Mouse (Mus musculus) heart, embryonic 15.5 days (tissue): ENCODE measurements around the gene Metrnl. TPM values are rescaled to one million over a fixed set of nuclear protein-coding genes. Genes with fewer than 3 reads are reported as not detected.

ENCODE experiments used
- ATAC-seq: fragments of 200-750 bp; cut with Nextera tagmentation; replicated peaks from 2 replicates; pipeline ENCODE4 v1.8.0; 2017; ENCODE audit warnings: low read depth, moderate TSS enrichment; ENCODE audit not compliant: insufficient number of reproducible peaks, insufficient read depth, low FRiP score
- H3K27ac ChIP-seq: fragments of 300-500 bp; sonication (generic); 2 replicates; pipeline ENCODE4 v1.5.1; 2015; ENCODE audit warnings: mild to moderate bottlenecking, inconsistent platforms
- H3K27me3 ChIP-seq: fragments of 300-500 bp; sonication (generic); 2 replicates; pipeline ENCODE4 v1.6.1; 2015; ENCODE audit warnings: inconsistent platforms
- H3K36me3 ChIP-seq: fragments of 300-500 bp; sonication (generic); 2 replicates; pipeline ENCODE4 v1.6.1; 2015; ENCODE audit warnings: mild to moderate bottlenecking, inconsistent platforms
- H3K4me1 ChIP-seq: fragments of 300-500 bp; sonication (generic); replicated peaks from 2 replicates; pipeline ENCODE4 v1.6.1; 2015; ENCODE audit warnings: inconsistent platforms
- H3K4me2 ChIP-seq: fragments of 300-500 bp; sonication (generic); 2 replicates; pipeline ENCODE4 v1.6.1; 2015; ENCODE audit warnings: inconsistent platforms, mild to moderate bottlenecking, moderate library complexity
- H3K4me3 ChIP-seq: fragments of 300-500 bp; sonication (generic); 2 replicates; pipeline ENCODE4 v1.5.1; 2015; ENCODE audit warnings: mild to moderate bottlenecking, inconsistent platforms
- H3K9ac ChIP-seq: fragments of 300-500 bp; sonication (generic); 2 replicates; pipeline ENCODE4 v1.6.1; 2015; ENCODE audit warnings: mild to moderate bottlenecking, inconsistent platforms
- H3K9me3 ChIP-seq: fragments of 300-500 bp; sonication (generic); replicated peaks from 2 replicates; pipeline ENCODE4 v1.6.1; 2016; ENCODE audit warnings: inconsistent platforms
- WGBS: fragments of 180-500 bp; shearing (Covaris S2); methylation state at CpG from one replicate; pipeline ENCODE4 v1.1.7; 2015; ENCODE audit warnings: mixed read lengths; 5-methylcytosine and 5-hydroxymethylcytosine counted together
- polyA plus RNA-seq: library from polyadenylated mRNA; unstranded; fragments of >200 nt; fragmentation: Nextera tagmentation; extraction: Ambion mirVana; gene quantifications from 2 replicates; pipeline ENCODE4 v1.2.1, GENCODE M21; 2015

The Metrnl gene
- polyA plus RNA-seq, 1 experiment from 2014 or later: 19.5 TPM

DNA sequence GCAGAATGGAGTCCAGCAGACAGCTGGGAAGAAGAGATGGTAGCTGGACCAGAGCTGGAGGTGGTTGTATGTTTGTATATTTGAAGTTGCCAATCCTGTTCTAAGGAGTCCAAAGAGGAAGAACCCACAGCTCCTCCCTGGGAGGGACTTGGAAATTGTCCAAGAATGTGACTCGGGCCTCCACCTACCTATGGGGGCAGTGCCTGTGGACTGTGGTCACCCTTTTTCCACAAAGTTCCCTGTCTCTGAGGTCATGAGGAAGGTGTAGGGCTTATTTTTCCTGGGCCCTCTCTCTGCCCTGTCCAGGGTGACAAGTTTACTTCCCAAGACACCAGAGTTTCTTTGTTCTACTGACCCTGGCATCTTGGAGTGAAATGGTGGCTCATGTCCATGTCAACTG is 39.6 kb downstream of the Metrnl start:
- Histone ChIP-seq H3K9ac (no peak overlapping the region), H3K27ac (no peak overlapping the region), H3K4me1 (no peaks in the 10 kb centered on the region), H3K9me3 (no peaks in the 10 kb centered on the region), H3K4me3 (no peak overlapping the region), H3K4me2 (no peak overlapping the region), H3K27me3 (no peaks in the 10 kb centered on the region), H3K36me3 (no peaks in the 10 kb centered on the region)
- WGBS: 41% methylated on average over 1 of the region's 1 CpGs
- no peak for ATAC-seq

DNA sequence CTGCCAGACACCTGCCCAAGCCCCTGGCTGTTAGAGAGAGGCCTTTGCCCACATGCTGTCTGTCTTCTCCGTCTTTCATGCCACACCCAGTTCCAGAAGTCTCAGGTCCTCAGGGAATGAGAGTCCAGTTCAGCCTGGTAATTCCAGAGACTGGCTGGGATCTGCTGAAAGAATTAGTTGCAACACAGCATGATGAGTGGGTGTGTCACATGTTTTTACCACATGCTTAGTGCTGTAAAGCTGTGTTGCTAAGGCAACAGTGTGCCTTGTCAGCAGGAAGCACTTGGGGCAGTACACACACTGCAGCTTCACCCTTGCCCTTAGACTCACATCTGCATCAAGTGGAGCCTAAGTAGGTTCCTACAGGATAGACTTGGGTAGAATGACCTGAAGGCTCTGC is 40.1 kb downstream of the Metrnl start:
- H3K27ac ChIP-seq: no peak overlapping the region
- H3K4me2 ChIP-seq: no peak overlapping the region
- H3K4me1 ChIP-seq: no peaks in the 10 kb centered on the region
- no peaks in the 10 kb centered on the region for H3K9me3 ChIP-seq
- 59% methylated on average over 1 of the region's 1 CpGs for WGBS
- H3K9ac ChIP-seq: no peak overlapping the region
- no peaks in the 10 kb centered on the region for H3K36me3 ChIP-seq
- no peak overlapping the region for H3K4me3 ChIP-seq
- ATAC-seq: no peak
- H3K27me3 ChIP-seq: no peaks in the 10 kb centered on the region

DNA sequence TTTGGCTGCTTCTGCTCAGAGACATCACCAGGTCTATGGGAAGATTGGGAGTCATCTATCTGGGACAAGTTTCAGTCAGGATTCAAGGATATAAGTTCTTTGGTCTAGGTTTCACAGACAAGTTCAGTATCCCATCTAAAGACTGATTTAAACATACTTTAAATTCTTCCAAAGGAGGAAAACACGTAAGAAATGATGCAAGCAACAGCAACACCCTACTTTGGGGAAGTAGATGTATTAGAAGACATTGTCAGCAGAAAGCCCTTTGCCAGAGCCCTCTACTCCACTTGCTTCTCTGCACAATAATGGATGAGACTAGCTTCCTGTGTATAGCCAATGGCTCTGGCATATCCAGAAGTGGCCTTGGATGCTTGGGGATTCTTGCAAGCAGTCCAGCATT is 41.8 kb downstream of the Metrnl start:
- Histone ChIP-seq H3K4me1 (no peaks in the 10 kb centered on the region), H3K4me2 (no peak overlapping the region), H3K36me3 (no peaks in the 10 kb centered on the region), H3K4me3 (no peak overlapping the region), H3K27me3 (no peaks in the 10 kb centered on the region), H3K27ac (no peak overlapping the region), H3K9ac (no peak overlapping the region), H3K9me3 (no peaks in the 10 kb centered on the region)
- WGBS: 66% methylated on average over 1 of the region's 1 CpGs
- ATAC-seq: no peak

DNA sequence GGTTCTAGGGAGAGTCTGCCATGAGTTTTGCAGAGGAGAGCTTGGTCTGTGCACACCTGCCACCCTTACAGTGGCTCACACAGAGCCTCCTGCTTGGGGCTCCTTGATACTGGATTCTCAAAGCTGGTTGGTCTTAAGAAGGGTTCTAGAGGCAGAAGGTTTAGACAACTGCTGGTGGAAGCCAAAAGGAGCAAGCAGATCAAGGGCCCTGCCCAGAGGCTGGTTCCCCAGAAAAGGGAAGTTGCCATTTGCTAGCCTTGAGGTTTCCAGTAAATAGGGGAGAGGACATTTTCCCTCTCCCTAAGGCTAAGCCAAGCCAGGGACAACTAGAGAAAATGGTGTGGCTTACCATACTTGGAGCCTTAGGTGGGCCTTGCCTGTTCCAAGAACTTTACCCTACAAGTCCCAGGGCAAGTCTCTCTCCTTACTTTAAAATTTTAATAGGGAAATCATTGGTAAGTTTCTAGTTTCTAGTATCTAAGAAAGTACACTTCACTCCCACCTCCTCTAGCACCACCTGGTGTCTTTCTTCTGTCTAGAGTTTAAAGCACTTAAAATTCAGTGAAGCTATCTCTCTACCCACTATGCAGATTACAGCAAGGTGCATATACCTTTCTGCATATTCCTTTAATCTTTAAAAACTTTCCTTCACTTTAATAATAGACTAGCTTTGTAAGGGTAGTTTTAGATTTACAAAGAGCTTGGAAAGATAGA is 42.7 kb downstream of the Metrnl start:
- ATAC-seq: no peak
- H3K9ac ChIP-seq: no peak overlapping the region
- H3K27ac ChIP-seq: no peak overlapping the region
- H3K4me3 ChIP-seq: no peak overlapping the region
- no peaks in the 10 kb centered on the region for H3K27me3 ChIP-seq
- no peaks in the 10 kb centered on the region for H3K36me3 ChIP-seq
- no peak overlapping the region for H3K4me2 ChIP-seq
- no peaks in the 10 kb centered on the region for H3K4me1 ChIP-seq
- no peaks in the 10 kb centered on the region for H3K9me3 ChIP-seq

DNA sequence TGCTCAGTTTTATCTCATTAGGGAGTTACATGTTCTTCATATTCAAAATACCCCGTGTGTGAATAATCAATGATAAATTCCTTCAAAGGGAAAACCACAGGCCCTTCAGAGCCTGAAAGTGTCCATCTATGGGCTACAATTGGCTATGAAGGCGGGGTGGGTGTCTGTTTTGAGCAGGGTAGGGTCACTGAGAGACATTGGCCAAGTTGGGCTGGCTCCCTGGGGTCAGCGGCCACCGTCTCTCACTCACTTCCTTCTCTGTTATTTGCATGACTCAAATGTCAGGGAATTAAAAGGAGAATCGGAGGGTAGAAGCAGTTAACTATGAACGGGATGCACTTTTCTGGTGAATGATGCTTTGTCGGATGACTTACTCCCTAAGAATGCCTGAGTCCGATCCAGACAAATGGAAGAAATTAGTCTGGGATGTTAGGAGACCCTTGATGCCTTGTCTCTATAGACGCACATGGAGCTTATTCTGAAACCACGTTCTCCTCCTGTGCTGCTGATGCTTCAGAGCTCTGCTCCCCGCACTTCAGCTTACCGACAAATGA is 45.7 kb downstream of the Metrnl start:
- no peak for ATAC-seq
- Histone ChIP-seq H3K4me1 (no peaks in the 10 kb centered on the region), H3K27ac (no peak overlapping the region), H3K9ac (no peak overlapping the region), H3K9me3 (no peaks in the 10 kb centered on the region), H3K27me3 (no peaks in the 10 kb centered on the region), H3K4me2 (no peak overlapping the region), H3K4me3 (no peak overlapping the region), H3K36me3 (no peaks in the 10 kb centered on the region)
- WGBS: 70% methylated on average over 12 of the region's 12 CpGs

DNA sequence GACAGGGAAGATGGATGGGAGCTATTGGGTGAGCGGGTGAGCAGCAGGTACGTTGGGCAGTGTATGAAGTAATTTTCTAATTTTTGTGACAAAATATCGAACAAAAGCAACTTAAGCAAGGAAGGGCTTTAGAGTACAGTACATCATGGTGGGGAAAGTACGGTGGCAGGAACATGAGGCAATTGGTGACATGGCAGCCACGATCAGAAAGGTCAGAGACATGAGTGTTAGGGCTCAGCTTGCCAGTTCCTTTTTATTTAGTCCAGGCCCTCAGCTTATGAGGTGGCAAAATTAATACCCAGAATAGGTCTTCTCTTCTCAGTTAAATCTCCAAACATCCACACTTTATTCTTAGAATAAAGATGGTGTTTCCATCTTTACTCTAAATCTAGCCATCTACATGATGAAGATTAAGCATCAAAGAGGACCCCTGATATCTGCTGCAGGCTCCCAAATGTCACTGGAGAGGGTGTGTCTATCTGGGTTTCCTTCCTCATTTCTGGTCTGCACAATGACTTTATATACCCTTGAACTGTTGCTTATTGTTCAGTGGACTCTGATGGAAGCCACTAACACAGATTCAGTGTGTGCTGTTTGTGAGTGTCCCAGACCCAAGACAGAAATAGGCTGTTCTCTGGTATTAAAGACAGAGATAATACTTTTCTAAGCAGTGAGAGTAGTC is 46.8 kb downstream of the Metrnl start:
- ATAC-seq: no peak
- H3K4me1 ChIP-seq: no peaks in the 10 kb centered on the region
- H3K9me3 ChIP-seq: no peaks in the 10 kb centered on the region
- H3K4me3 ChIP-seq: no peak overlapping the region
- no peaks in the 10 kb centered on the region for H3K27me3 ChIP-seq
- H3K36me3 ChIP-seq: no peaks in the 10 kb centered on the region
- H3K4me2 ChIP-seq: no peak overlapping the region
- H3K27ac ChIP-seq: no peak overlapping the region
- 87% methylated on average over 5 of the region's 5 CpGs for WGBS
- H3K9ac ChIP-seq: no peak overlapping the region

Other genes starting within 250 kb of the Metrnl start
- 17.3 and 25.2 TPM in 2 replicates for gene Tbcd, start 249.6 kb upstream of the Metrnl start, polyA plus RNA-seq
- gene Zfp750, start 182.2 kb upstream of the Metrnl start, polyA plus RNA-seq: 0.15 and 0.60 TPM in 2 replicates
- 5.4 and 6.6 TPM in 2 replicates for gene B3gntl1, start 28.4 kb upstream of the Metrnl start, polyA plus RNA-seq
- 0.08 and 0.13 TPM in 2 replicates for gene Ptchd3, start 128.7 kb downstream of the Metrnl start, polyA plus RNA-seq